Mouse (Mus musculus): Measurements from ENCODE around the gene Rab3il1.

Gene Rab3il1

DNA sequence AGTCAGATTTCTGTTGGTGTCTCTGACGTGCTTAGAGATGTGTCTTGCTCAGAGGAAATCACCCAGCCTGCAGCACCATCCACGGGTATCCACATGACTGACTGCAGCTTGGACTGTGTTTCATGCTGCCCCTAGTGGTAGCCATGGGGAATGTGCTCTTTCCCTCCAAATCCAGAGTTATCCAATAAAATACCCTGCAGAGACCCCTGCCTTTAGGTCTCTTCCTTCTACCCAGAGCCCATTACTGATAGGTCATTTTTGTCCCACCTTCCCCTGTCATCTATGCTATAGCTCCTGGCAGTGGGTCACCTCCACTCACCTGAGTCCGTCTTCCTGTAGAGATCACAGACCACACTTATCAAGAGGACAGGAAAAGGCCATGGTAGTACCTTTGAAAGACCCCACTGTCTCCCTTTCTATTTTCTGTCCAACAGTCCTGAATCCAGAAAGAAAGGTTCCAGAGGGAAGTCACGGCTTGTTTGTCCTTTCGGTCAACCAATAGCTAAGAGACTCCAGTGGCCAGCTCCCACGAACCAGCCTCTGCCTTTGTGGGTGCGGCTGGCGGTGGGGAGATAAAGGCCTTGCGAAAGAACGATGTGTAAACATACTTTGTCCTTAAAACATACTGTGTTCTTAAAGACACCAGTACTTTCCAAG, 58.6 kb downstream of the Rab3il1 start:
- no peak for DNase-seq (ENCODE audit: inconsistent ontology term)

DNA sequence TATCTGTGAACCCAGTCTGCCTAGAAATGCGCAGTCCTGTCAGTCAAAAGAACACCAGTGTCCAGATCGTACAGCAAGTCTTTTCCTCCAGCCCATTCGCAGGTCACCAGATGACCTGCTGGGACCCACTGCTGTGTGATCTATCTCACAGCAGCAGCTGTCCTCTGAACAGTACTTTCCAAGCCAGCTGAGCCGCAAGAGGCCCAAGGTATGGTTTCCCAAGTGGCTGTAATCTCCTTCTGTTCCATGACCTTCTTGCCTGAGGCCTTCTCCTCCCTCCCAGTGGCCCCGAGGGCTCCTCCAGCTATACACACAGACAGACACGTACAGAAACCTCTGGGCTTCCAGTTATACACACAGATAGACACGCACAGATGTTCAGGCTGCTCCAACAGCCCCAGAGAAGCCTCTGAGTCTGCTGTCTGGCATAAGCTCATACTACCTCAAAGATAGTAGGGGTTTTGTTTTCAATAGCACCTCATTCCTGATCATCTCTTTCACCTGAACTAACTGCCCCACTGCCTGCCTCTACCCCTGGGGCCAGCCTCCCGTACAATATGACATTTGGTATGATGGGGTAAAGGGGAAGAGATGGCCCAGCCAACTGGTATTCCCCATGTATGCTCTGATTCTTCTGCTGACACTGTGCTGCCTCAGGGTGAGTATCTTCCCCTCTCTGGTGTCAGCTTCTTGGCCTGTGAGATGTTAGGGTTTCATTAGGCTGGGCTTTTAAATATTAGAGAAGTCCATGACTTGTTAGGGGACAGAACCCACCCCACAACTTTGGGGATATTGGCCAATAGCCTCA, 59.5 kb downstream of the Rab3il1 start:
- no peak for DNase-seq (ENCODE audit: inconsistent ontology term)

GRCm38 (mm10) chr19:10061624-10062023, 60.2 kb downstream of the Rab3il1 start:
- no peak for DNase-seq (ENCODE audit: inconsistent ontology term)

GRCm38 (mm10) chr19:10062292-10062691, 60.8 kb downstream of the Rab3il1 start:
- no peak for DNase-seq (ENCODE audit: inconsistent ontology term)

DNA sequence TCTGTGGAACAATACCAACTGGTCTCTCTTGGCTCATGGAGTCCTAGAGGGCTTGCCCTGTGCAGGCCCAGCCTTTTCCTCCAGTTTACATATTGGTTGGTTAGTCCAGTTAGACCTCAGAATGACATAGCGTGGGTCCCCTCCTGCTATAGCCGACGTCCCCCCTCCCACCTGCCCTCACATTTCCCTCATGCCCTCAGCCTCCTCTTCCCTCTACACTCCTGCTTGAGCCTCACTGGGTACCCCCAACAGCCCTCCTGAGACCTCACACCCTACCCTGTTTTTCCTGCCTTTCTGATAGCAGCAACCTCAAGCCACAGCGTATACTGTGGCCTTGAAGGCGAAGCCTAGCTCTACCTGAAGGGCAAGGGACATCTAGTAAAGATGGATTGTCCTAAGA, 61.4 kb downstream of the Rab3il1 start:
- DNase-seq (ENCODE audit: inconsistent ontology term): no peak

GRCm38 (mm10) chr19:10064173-10065012, 62.9 kb downstream of the Rab3il1 start:
- no peak for DNase-seq (ENCODE audit: inconsistent ontology term)

DNA sequence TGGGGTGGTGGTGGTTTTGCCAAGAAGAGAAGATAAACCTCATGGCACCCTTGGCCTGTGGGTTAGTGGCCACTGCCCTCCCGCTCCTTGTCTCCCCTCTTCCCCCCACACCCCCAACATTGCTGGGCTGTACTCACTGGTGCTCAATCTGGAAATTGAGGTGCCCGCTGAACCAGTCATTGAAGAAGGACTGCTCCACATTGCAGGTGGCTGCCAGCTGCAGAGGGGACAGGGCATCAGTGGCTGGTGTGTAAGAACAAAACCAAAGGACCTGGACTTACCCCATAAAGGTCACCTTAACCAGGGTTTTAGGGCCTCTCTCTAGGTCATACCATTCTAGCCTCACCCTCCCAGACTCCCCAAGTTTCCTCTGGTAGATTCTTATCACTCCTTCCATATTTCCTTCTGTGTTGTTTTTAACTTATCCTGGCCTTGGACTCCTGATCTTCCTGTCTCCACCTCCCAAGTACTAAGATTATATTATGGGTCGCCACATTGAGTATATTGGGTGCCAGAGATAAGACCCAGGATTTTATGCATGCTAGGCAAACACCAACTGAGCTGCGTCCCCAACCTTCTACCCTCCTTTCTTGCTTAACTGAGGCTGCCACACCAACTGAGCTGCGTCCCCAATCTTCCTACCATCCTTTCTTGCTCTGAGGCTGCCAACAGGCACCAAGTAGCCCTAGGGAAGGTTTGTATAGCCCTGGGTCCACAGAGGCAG, 64.2 kb downstream of the Rab3il1 start:
- DNase-seq (ENCODE audit: inconsistent ontology term): no peak

DNA sequence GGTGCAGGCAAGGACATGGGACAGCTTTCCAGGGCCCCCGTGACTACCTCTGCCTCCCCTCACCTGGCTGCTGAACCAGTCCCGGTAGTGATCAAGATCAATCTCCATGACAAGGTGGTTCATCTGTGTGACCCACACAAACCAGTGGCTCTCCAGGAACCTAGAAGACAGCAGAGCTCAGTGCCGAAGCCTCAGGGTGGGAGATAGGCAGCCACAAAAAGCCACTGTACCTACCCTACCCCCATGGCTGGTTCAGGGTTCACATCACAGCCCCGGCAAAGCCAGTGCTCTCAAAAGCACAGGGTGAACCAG, 64.7 kb downstream of the Rab3il1 start:
- no peak for DNase-seq (ENCODE audit: inconsistent ontology term)

DNA sequence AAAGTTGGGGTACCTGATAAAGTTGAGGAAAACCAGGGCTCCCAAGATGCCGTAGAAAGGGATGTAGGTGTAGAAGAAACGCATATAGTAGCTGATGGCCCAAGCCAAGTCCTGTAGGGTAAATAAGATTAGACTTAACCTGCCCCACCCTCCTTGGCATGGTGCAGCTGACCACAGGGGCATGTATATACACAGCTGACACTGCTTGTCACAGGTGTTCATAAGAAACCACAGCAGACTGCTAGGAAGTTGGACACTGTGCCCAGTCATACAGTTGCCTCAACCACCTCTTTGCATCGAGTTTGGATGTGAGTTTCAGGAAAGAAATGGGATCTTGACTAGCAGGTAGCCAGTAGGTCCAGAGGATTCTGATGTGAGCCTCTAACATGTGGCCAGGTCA, 65.0 kb downstream of the Rab3il1 start:
- no peak for DNase-seq (ENCODE audit: inconsistent ontology term)

DNA sequence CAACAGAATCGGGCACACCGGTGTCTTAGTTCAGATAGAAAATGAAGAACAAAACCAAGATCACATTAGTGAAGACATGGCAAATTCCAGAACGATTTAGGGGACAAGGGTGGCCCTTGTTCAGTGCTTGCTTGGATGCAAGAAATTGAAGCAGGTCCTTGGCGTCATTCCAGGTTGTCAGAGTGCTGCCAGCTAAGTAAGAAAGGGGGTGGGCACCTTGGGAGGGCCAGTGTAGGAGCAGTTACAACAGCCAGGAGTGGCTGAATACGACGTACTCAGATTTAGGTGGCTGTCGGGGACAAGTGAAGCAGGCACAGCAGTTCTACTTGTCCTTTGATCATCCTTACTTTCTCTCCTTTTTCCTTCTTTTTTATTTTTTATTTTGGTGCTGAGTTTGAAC, 66.2 kb downstream of the Rab3il1 start:
- no peak for DNase-seq (ENCODE audit: inconsistent ontology term)

DNA sequence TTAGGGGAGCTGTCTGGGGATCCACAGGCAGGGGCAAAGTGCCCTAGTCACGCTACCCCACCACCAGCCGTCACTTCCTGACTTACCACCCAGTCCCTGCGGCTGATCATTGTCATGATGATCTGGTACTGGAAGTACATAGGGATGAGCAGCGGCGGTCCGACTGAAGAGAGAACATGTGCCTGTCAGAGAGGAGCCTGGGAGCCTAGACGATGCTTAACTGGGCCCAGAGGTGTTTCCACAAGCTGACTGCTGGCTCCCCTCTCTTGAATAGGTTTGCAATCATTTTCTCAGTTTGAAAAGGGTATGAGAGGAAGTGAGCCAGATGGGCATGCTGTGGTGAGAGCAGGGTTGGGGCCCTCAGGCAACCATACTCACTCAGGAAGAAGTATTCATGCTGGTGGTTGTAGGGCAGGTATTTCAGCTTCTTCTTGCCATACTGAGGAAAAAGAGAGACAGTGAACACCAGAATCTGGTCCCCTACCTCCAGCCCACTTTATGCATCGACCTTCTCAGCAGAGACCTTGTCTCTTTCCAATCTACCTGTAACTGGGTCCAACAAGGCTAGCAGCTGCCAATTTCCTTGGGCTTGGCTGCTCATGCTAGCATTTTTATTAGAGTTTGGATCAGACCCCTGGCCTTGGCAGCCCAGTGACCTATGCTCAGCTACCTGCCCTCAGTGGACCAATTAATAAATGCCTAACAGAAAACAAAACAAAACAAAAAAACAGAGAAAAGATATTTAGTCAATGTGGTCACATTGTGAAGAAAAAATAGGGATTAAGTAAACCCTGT, 68.9 kb downstream of the Rab3il1 start:
- no peak for DNase-seq (ENCODE audit: inconsistent ontology term)

DNA sequence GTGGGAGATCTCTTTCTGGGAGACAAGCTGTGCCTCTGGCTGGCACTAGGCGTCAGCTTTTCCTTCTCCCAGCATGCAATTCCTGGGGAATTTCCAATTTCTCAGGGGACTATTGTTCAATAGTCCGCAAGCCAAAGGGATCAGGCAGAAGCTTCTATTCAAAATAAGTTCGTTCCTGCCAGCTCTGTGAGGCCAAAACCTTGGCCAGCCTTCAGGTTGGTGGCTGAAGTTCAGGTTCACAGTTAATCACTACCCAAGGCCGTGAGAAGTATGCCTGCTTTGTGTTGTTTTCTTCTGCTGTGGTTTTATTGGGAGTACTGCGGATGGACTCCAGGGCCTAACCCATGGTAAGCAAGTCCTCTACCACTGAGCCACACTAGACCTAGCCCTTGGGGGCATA, 69.7 kb downstream of the Rab3il1 start:
- DNase-seq (ENCODE audit: inconsistent ontology term): peak; percentile 85

GRCm38 (mm10) chr19:10071892-10072291, 70.4 kb downstream of the Rab3il1 start:
- no peak for DNase-seq (ENCODE audit: inconsistent ontology term)

- no peak for DNase-seq (ENCODE audit: inconsistent ontology term)
These were observed 71.7 kb downstream of the Rab3il1 start for GRCm38 (mm10) chr19:10073145-10073544.

GRCm38 (mm10) chr19:10078392-10078791, 76.9 kb downstream of the Rab3il1 start:
- DNase-seq (ENCODE audit: inconsistent ontology term): no peak

GRCm38 (mm10) chr19:10080384-10080783, 78.9 kb downstream of the Rab3il1 start:
- no peak for DNase-seq (ENCODE audit: inconsistent ontology term)

DNA sequence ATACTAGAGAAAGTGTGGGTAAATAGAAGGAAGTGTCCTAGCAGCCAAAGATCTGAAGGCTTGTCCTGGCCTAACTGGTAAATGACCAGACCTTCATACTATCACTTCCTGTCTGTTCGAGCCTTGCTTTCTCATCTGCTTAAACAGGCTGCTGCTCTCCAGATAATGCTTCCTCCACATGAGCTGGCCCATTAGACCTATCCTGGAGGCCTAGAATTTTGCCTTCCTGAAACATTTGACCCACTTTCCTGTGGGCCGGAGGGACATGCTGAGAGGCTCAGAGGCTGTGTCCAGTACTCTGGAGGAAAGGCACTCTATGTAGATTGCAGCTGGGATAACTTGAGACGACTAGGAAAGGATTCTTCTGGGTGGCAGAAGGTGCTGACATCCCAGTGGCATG, 80.6 kb downstream of the Rab3il1 start:
- DNase-seq (ENCODE audit: inconsistent ontology term): no peak

DNA sequence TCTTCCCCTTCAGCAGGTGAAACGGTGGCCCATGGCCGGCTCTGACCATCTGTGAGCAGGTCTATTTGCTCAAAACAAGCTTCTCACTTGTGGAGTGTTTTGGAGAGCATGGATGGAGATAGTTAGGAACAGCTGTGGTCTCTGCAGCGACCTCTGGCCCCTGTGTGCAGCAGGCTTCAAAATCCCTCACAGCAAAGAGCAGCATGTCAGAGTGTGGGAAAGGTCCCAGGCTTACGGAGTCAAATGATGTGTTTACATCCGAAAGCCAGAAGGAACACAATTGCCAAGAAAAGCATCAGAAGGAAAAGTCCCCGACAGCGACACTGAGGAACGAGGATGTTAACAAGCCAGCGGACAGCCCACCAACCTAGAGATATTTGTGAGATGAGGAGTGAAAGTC, 84.0 kb downstream of the Rab3il1 start:
- DNase-seq (ENCODE audit: inconsistent ontology term): no peak

DNA sequence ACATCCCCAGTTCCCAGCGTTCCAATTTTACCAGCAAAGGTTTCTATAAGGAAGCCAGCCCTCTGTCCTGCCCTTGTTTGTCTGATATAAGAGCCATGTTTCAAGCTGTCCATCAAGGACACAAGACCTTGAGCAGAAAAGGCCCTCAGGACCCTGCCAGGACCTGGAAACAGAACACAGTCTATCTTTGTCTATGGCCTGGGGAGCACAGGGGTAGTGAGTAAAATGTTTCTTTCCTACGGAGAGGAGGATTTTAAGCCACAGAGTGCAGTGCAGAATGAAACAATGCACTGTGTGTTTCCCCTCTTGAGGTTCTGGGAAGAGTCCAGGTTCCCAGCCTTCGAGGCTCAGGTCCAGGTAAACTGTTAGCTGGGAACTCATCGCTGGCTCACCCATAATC, 85.5 kb downstream of the Rab3il1 start:
- no peak for DNase-seq (ENCODE audit: inconsistent ontology term)

Data from Muller cell, postnatal 12 days (primary cell).